Mouse (Mus musculus) liver, embryonic 16.5 days (tissue): ENCODE results near the gene Sall1. TPM values are rescaled to one million over a fixed set of nuclear protein-coding genes. Genes with fewer than 3 reads are reported as not detected.

Experiments
- ATAC-seq: fragments of 200-750 bp; cut with Nextera tagmentation; 2 replicates; pipeline ENCODE4 v1.8.0; 2017; ENCODE audit warnings: low read depth, mild to moderate bottlenecking, moderate number of reproducible peaks, moderate library complexity
- H3K27ac ChIP-seq: fragments of 300-500 bp; sonication (generic); 2 replicates; pipeline ENCODE4 v1.5.1; 2014; ENCODE audit warnings: mild to moderate bottlenecking, low read length
- H3K27me3 ChIP-seq: fragments of 300-500 bp; sonication (generic); 2 replicates; pipeline ENCODE4 v1.6.1; 2014; ENCODE audit warnings: low read depth, low read length, mixed read lengths; ENCODE audit not compliant: control insufficient read depth, insufficient read depth
- H3K36me3 ChIP-seq: fragments of 300-500 bp; sonication (generic); 2 replicates; pipeline ENCODE4 v1.6.1; 2014; ENCODE audit warnings: mild to moderate bottlenecking; ENCODE audit not compliant: control insufficient read depth, insufficient read depth
- H3K4me1 ChIP-seq: fragments of 300-500 bp; sonication (generic); 2 replicates; pipeline ENCODE4 v1.6.1; 2014; ENCODE audit warnings: low read depth, low read length, mixed read lengths; ENCODE audit not compliant: control insufficient read depth
- H3K4me2 ChIP-seq: fragments of 300-500 bp; sonication (generic); 2 replicates; pipeline ENCODE4 v1.6.1; 2014; ENCODE audit warnings: low read depth, low read length, mixed read lengths
- H3K4me3 ChIP-seq: fragments of 300-500 bp; sonication (generic); 2 replicates; pipeline ENCODE4 v1.5.1; 2014; ENCODE audit warnings: low read depth, mild to moderate bottlenecking, low read length
- H3K9ac ChIP-seq: fragments of 300-500 bp; sonication (generic); 2 replicates; pipeline ENCODE4 v1.6.1; 2014; ENCODE audit warnings: low read depth, low read length
- H3K9me3 ChIP-seq: fragments of 300-500 bp; sonication (generic); replicated peaks from 2 replicates; pipeline ENCODE4 v1.6.1; 2016; ENCODE audit warnings: low read length; ENCODE audit not compliant: control insufficient read depth
- WGBS: fragments of 180-500 bp; shearing (Covaris S2); extraction: QIAGEN DNeasy Blood & Tissue Kit; methylation state at CpG from one replicate; pipeline ENCODE4 v1.1.7; 2014; ENCODE audit not compliant: insufficient replicate concordance; 5-methylcytosine and 5-hydroxymethylcytosine counted together
- polyA plus RNA-seq: library from polyadenylated mRNA; unstranded; fragments of >200 nt; fragmentation: Nextera tagmentation; extraction: Ambion mirVana; gene quantifications from 2 replicates; pipeline ENCODE4 v1.2.1, GENCODE M21; 2015

Sall1 gene
- polyA plus RNA-seq, 1 experiment from 2014 or later: 1.3 TPM

DNA sequence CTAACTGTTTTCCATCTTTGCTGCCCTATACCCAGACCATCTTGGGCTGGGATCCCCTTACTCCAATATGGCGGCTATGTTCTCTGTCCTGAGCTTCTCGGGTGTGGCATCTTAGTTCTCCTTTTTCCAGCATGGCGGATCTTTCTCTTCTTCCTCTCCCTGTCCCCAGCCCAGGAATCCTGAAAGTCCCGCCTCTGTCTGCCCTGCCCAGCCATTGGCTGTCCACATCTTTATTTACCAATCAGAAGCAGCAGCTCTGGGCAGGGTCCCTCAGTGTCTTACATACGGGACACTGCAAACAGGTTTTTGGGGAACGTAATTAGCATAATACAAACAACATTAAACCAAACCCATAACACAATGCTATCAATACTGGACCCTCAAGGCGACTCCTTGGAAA, 8.9 kb upstream of the Sall1 start:
- H3K27ac ChIP-seq: no peak overlapping the region
- no peak overlapping the region for H3K4me2 ChIP-seq
- H3K4me1 ChIP-seq: no peaks in the 10 kb centered on the region
- no peaks in the 10 kb centered on the region for H3K9me3 ChIP-seq
- no peak for ATAC-seq
- H3K9ac ChIP-seq: no peak overlapping the region
- H3K4me3 ChIP-seq: no peak overlapping the region
- H3K27me3 ChIP-seq: peaks cover 5% of the 10 kb centered on the region
- WGBS: 67% methylated on average over 7 of the region's 7 CpGs
- H3K36me3 ChIP-seq: no peaks in the 10 kb centered on the region

GRCm38 (mm10) chr8:89046639-89047348, 2.8 kb upstream of the Sall1 start:
- no peak overlapping the region for H3K4me2 ChIP-seq
- WGBS: 4% methylated on average over 26 of the region's 26 CpGs
- H3K36me3 ChIP-seq: no peaks in the 10 kb centered on the region
- H3K4me3 ChIP-seq: no peak overlapping the region
- H3K4me1 ChIP-seq: no peaks in the 10 kb centered on the region
- no peak overlapping the region for H3K9ac ChIP-seq
- H3K27me3 ChIP-seq: peaks cover 63% of the 10 kb centered on the region
- H3K27ac ChIP-seq: no peak overlapping the region
- H3K9me3 ChIP-seq: no peaks in the 10 kb centered on the region
- ATAC-seq: no peak

DNA sequence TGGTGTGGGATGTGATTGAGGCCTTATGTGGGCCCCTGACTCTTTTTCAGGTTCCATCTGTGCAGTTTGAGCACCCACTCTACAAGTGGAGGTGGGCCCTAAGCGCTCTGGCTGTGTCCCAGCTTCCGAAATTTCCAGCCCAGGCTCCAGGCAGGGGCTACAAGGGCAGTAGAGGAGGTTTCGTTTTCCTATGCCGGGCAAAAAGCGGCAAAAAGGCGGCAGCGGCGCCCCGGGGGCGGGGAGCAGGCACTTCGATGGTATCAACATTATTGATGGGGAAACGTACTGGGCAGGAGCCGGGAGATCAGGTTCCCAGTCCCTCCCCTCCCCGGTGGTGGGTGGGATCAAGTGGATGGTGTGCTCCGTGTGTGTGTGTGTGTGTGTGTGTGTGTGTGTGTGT, 2.3 kb upstream of the Sall1 start:
- Histone ChIP-seq H3K27ac (no peak overlapping the region), H3K4me2 (peak overlapping the region; percentile 54), H3K4me3 (peak overlapping the region; percentile 43), H3K4me1 (no peaks in the 10 kb centered on the region), H3K9me3 (no peaks in the 10 kb centered on the region), H3K27me3 (peaks cover 68% of the 10 kb centered on the region), H3K36me3 (no peaks in the 10 kb centered on the region), H3K9ac (no peak overlapping the region)
- no peak for ATAC-seq
- 2% methylated on average over 14 of the region's 15 CpGs for WGBS

- H3K4me3 ChIP-seq: peak overlapping the region; percentile 43
- WGBS: 3% methylated on average over 17 of the region's 17 CpGs
- no peak overlapping the region for H3K9ac ChIP-seq
- no peaks in the 10 kb centered on the region for H3K4me1 ChIP-seq
- H3K4me2 ChIP-seq: peak overlapping the region; percentile 54
- no peaks in the 10 kb centered on the region for H3K9me3 ChIP-seq
- ATAC-seq: no peak
- no peaks in the 10 kb centered on the region for H3K36me3 ChIP-seq
- H3K27ac ChIP-seq: no peak overlapping the region
- peaks cover 73% of the 10 kb centered on the region for H3K27me3 ChIP-seq
Observed at GRCm38 (mm10) chr8:89045726-89046125, 1.8 kb upstream of the Sall1 start.

GRCm38 (mm10) chr8:89045218-89045601, 1.2 kb upstream of the Sall1 start:
- Histone ChIP-seq H3K4me2 (peak overlapping the region; percentile 54), H3K9ac (no peak overlapping the region), H3K4me3 (peak overlapping the region; percentile 8; the same call in 1 of the 2 replicates), H3K4me1 (no peaks in the 10 kb centered on the region), H3K27ac (no peak overlapping the region), H3K9me3 (no peaks in the 10 kb centered on the region), H3K27me3 (peaks cover 78% of the 10 kb centered on the region), H3K36me3 (no peaks in the 10 kb centered on the region)
- WGBS: 2% methylated on average over 30 of the region's 30 CpGs
- ATAC-seq: no peak

DNA sequence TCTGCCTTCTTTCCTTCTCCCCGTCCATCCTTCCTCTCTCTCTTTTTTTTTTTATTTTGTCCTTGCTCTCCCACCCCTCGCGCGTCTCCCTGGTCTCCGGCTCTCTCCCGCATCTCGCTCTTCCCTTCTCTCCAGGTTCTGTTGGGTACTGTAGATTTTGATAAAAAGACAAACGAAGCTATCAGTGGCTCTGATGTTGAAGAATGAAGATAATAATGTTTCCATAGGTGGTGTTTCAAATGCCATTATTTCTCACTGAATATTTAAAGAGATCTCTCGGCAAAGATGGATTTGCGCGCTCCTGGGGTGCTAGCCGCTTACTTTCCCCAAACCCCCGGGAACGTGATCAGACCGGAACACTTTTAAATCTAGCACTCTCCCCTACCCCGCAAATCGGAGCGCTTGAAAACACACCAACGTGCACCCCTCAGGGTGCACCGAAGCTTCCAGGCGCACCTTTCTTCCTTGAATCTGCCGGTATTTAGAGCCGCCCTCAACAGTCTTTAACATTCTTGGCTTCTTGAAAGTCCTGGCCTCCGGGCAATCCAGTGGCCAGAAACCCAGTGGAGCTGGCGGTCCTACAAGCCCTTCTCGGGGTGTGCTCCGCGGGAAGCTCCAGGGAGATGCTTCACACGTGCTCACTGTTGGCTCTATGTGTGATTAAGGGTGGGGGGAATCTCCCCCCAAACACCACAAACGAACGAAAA, 702 bp upstream of the Sall1 start:
- H3K27me3 ChIP-seq: peaks cover 83% of the 10 kb centered on the region
- H3K4me1 ChIP-seq: no peaks in the 10 kb centered on the region
- no peaks in the 10 kb centered on the region for H3K36me3 ChIP-seq
- peak overlapping the region; percentile 54 for H3K4me2 ChIP-seq
- H3K9me3 ChIP-seq: no peaks in the 10 kb centered on the region
- H3K27ac ChIP-seq: no peak overlapping the region
- ATAC-seq: no peak
- 2% methylated on average over 31 of the region's 31 CpGs for WGBS
- no peak overlapping the region for H3K9ac ChIP-seq
- H3K4me3 ChIP-seq: peak overlapping the region; percentile 57; the same call in 1 of the 2 replicates

DNA sequence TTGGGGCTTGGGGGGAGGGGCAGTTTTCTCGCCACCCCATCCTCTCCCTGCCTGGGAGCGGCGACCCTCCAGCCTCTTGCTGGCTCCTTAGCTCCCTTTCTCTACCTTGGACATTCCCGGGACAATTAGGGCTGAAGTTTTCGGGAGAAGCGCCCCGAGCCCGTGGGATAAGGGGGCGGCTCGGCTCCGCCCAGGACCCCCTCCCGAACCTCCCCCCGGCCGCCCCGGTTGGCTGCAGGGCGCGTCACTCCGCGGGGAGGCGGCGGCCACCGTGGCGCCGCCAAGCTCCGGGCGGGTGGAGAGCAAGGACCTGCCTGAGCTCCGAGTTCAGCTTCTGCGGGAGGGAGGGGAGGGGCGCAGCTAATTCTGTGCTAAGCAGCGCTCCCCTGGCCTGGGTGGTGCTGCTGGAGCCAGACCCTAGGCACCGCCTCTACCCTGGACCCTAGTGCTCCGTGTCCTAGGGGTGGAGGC, 556 bp downstream of the Sall1 start:
- no peaks in the 10 kb centered on the region for H3K4me1 ChIP-seq
- H3K4me3 ChIP-seq: peak overlapping the region; percentile 57
- H3K9ac ChIP-seq: no peak overlapping the region; the same call in 1 of the 2 replicates
- H3K36me3 ChIP-seq: no peaks in the 10 kb centered on the region
- H3K27me3 ChIP-seq: peaks cover 87% of the 10 kb centered on the region
- ATAC-seq: peak; percentile 73
- peak overlapping the region; percentile 54 for H3K4me2 ChIP-seq
- H3K27ac ChIP-seq: peak overlapping the region; percentile 53
- under 1% methylated on average over 28 of the region's 32 CpGs for WGBS
- H3K9me3 ChIP-seq: no peaks in the 10 kb centered on the region

GRCm38 (mm10) chr8:89042560-89043370, 1.2 kb downstream of the Sall1 start:
- peak overlapping the region; percentile 57 for H3K4me3 ChIP-seq
- H3K36me3 ChIP-seq: no peaks in the 10 kb centered on the region
- ATAC-seq: peak; percentile 66
- H3K9me3 ChIP-seq: no peaks in the 10 kb centered on the region
- H3K27me3 ChIP-seq: peaks cover 81% of the 10 kb centered on the region
- under 1% methylated on average over 67 of the region's 80 CpGs for WGBS
- peak overlapping the region; percentile 58; the same call in 1 of the 2 replicates for H3K9ac ChIP-seq
- H3K4me2 ChIP-seq: peak overlapping the region; percentile 54
- H3K4me1 ChIP-seq: peaks cover under 1% of the 10 kb centered on the region
- peak overlapping the region; percentile 79 for H3K27ac ChIP-seq
